8 mouse cellular contexts compared by ENCODE assay signal in genomic region chr19:21473345-21473744, GRCm38 (mm10). TPM values are rescaled to one million over a fixed set of nuclear protein-coding genes. Genes with fewer than 3 reads are reported as not detected.
DNase-seq lines count a peak whose midpoint lies in the region; ATAC-seq and TF ChIP-seq lines count a peak whose summit lies in the region.

Gene Gda (minus strand): TSS chr19:21473445.

- no peak for ATAC-seq in heart, postnatal 0 days (ENCODE audit: insufficient read depth, low read depth)
- no peak for ATAC-seq in limb, embryonic 12.5 days (ENCODE audit: insufficient number of reproducible peaks, insufficient read depth, low FRiP score, low TSS enrichment, low read depth)

- TF ChIP-seq POLR2A in olfactory bulb, adult 2 months (IDR thresholded peaks at IDR 0.05; ENCODE audit: insufficient read depth, low read depth, low read length) = no peak

- H3K36me3 ChIP-seq in heart, postnatal 0 days (replicated peaks; ENCODE audit: control insufficient read depth, insufficient read depth, low read length) = no peaks in the 10 kb centered on the region
- H3K36me3 ChIP-seq in limb, embryonic 12.5 days = no peaks in the 10 kb centered on the region

- H3K4me2 ChIP-seq in heart, postnatal 0 days (ENCODE audit: low read depth, low read length) = peak within 1 kb of the TSS; percentile 80
- peak within 1 kb of the TSS; percentile 86 for H3K4me2 ChIP-seq in limb, embryonic 12.5 days

- peaks cover 11% of the 10 kb centered on the region for H3K9me3 ChIP-seq in heart, postnatal 0 days (replicated peaks; ENCODE audit: control insufficient read depth, low read length)
- peaks cover 7% of the 10 kb centered on the region; the same call in 1 of the 2 replicates for H3K9me3 ChIP-seq in limb, embryonic 12.5 days

- 47% methylated on average over 2 of the region's 2 CpGs for WGBS in heart, postnatal 0 days
- 60% methylated on average over 2 of the region's 2 CpGs for WGBS in limb, embryonic 12.5 days
- 75% methylated on average over 2 of the region's 2 CpGs for WGBS in olfactory bulb, adult 2 months

- H3K27me3 ChIP-seq in heart, postnatal 0 days (ENCODE audit: control insufficient read depth, insufficient read depth, low read length) = peaks cover 24% of the 10 kb centered on the region
- peaks cover 34% of the 10 kb centered on the region for H3K27me3 ChIP-seq in limb, embryonic 12.5 days

- H3K4me3 ChIP-seq in brown adipose tissue, adult 24 weeks (ENCODE audit: insufficient read depth, low read depth, low read length) = peak within 1 kb of the TSS; percentile 90
- H3K4me3 ChIP-seq in heart, postnatal 0 days (ENCODE audit: low read depth, low read length) = peak within 1 kb of the TSS; percentile 51
- H3K4me3 ChIP-seq in limb, embryonic 12.5 days (replicated peaks) = peak within 1 kb of the TSS; percentile 50
- H3K4me3 ChIP-seq in olfactory bulb, adult 2 months (ENCODE audit: insufficient read depth, low read depth, low read length) = peak within 1 kb of the TSS; percentile 59

- H3K4me1 ChIP-seq in brown adipose tissue, adult 24 weeks (ENCODE audit: control insufficient read depth, insufficient read depth, insufficient read length, low read length) = no peaks in the 10 kb centered on the region; the same call in 1 of the 2 replicates
- no peaks in the 10 kb centered on the region for H3K4me1 ChIP-seq in heart, postnatal 0 days (ENCODE audit: control insufficient read depth, insufficient read depth)
- peaks cover 7% of the 10 kb centered on the region; the same call in 1 of the 2 replicates for H3K4me1 ChIP-seq in limb, embryonic 12.5 days (replicated peaks)
- H3K4me1 ChIP-seq in olfactory bulb, adult 2 months (ENCODE audit: control insufficient read depth, insufficient read depth, low read length) = no peaks in the 10 kb centered on the region

- DNase-seq in heart, adult 18-20 months = no peak
- DNase-seq in heart, postnatal 4 days = no peak
- no peak for DNase-seq in heart, postnatal 0 days (ENCODE audit: low spot score)
- no peak for DNase-seq in urinary bladder, postnatal 4 days (ENCODE audit: low spot score in 2 of 2)
- DNase-seq in thymus, postnatal 14 days = no peak

- peak within 1 kb of the TSS; percentile 83 for H3K27ac ChIP-seq in brown adipose tissue, adult 24 weeks (replicated peaks; ENCODE audit: low read depth, low read length)
- no peak within 1 kb of the TSS for H3K27ac ChIP-seq in heart, postnatal 0 days (ENCODE audit: low read depth)
- H3K27ac ChIP-seq in limb, embryonic 12.5 days = no peak within 1 kb of the TSS
- H3K27ac ChIP-seq in olfactory bulb, adult 2 months (ENCODE audit: insufficient read depth, low read depth, low read length) = peak within 1 kb of the TSS; percentile 58

- TF ChIP-seq CTCF in heart, postnatal 0 days (IDR thresholded peaks at IDR 0.05; ENCODE audit: low read depth) = no peak
- no peak for TF ChIP-seq CTCF in olfactory bulb, adult 2 months (IDR thresholded peaks at IDR 0.05; ENCODE audit: insufficient read depth, low read depth, low read length)

- peak within 1 kb of the TSS; percentile 28; the same call in 1 of the 2 replicates for H3K9ac ChIP-seq in heart, postnatal 0 days (replicated peaks; ENCODE audit: low read depth, low read length)
- 0 out of 2 replicates have a peak within 1 kb of the TSS, but pooled peaks have one; percentile 31 for H3K9ac ChIP-seq in limb, embryonic 12.5 days (replicated peaks)

- no peak for TF ChIP-seq EP300 in heart, postnatal 0 days (IDR thresholded peaks at IDR 0.05; ENCODE audit: low read depth)

RNA-seq across cellular contexts. Expression of gene Gda, which starts in this region (rescaled TPM):
- total RNA-seq in heart, adult 18-20 months (2021) = 10 to 100 TPM; 18.0 to 19.1 TPM
- 1 to 10 TPM; 1.2 to 2.9 TPM for total RNA-seq in heart, postnatal 4 days (2021)
- polyA plus RNA-seq in brown adipose tissue, adult 24 weeks (2012; ENCODE audit: insufficient read depth, insufficient read length, missing spikeins) = 9.3 and 10.5 TPM in 2 replicates
- total RNA-seq in heart, postnatal 0 days (2014; rRNA removed; ENCODE audit: low replicate concordance) = 1.8 and 5.4 TPM in 2 replicates
- polyA plus RNA-seq in heart, postnatal 0 days (2015; fragmentation: Nextera tagmentation; extraction: Ambion mirVana) = 0.11 and 0.12 TPM in 2 replicates
- not detected in 2 replicates for polyA plus RNA-seq in limb, embryonic 12.5 days (2016; fragmentation: Nextera tagmentation; extraction: Ambion mirVana)
- polyA plus RNA-seq in olfactory bulb, adult 2 months (2012; ENCODE audit: insufficient read depth, insufficient read length, low replicate concordance, missing spikeins) = 178 TPM in 1 of 2 replicates, not detected in the other

Comparison
In these comparisons a context has a peak if more than half of its experiments do, and no peak if none do; other contexts are left out.
1. H3K27ac ChIP-seq: peak in brown adipose tissue, adult 24 weeks (single experiment) and olfactory bulb, adult 2 months (single experiment); none in heart, postnatal 0 days (single experiment) and limb, embryonic 12.5 days (single experiment).
2. Peak in every context shown above with its lines, with median percentiles within 50 percentile points of each other: H3K4me3 ChIP-seq.